Mouse (Mus musculus) c-Kit-negative CD71-positive TER-119-positive erythroid progenitor cells, embryonic 14.5 days (primary cell): ENCODE results near the gene Krtap17-1.

Source experiments
- DNase-seq: peaks from one replicate; pipeline ENCODE4 v3.0.0-alpha.2; 2013; ENCODE audit warnings: low read depth, low spot score

Krtap17-1 gene

DNA sequence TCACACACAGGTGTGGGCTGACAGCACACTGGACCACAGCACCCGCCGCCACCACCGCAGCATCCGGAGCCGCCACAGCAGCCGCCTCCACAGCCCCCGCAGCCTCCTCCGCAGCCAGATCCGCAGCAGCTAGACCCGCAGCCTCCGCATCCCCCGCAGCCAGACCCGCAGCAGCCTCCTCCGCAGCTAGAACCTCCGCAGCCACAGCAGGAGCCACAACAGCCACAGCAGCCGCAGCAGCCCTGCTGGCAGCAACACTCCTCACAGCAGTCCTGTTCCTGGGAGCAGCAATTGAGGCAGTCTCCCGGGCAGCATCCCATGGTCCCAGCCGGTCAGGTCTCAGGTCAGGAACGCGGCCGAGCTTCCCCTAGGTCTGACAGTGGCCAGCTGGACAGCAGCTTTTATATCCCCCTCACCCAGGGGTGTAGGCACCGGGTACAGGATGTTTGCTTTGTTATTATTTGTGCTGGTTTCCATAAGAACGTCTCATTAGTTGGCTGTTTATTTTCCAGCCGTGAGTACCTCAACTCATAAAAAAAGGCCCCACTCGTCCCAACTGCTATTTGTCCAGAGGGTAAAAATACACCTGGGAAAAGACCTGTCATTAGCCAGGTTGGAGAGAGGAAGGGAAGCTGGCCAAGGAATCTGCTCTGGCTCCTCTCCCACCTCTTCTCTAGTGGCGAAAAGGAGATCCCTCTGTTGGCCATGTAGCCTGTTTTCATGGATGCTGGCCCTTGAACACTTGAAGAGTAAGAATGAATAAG is at the start of gene Krtap17-1:
TSS of gene Krtap17-1 (minus strand) at position 375 of the 764 bp plus-strand sequence.
- no peak for DNase-seq

DNA sequence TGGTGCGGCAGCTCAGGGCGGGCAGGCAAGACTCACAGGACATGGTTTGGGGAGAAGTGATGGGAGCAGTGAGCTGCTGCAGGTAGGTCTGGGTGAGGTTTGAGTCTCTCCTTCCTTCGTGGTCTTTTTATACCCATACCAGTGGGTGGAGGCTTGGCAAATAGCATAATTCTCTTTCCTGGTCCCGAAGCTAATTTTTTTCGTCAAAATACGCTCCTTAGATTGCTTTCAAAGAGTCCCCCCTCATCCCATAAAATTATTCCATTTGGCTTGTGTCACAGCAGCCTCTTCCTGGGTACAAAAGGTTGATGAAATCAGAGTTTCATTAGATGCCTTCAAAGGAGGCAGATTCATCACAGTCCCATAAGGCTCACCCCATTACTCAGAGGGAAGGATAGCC is 47.7 kb upstream of the Krtap17-1 start, which contains the start of gene Krt34:
TSS of gene Krt34 (minus strand) at position 101 of the 400 bp plus-strand sequence.
- no peak for DNase-seq

DNA sequence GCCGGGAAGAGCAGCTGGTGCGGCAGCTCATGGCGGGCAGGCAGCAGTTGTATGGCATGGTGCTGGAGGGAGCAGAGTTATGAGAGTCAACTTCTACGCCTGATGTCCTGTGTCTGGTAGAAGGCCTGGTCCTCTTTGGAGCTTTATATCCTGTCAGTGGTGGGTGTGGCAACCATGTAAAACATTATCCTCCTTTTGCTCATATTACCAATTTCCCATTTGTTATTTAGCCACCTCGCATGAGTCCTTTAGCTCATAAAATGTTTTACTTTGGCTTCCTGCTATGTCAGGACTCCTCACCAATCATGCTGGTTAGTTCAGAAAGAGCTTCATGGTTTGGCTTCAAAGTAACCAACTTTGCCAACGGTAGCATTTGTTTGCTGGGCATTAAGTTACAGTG is 36.0 kb upstream of the Krtap17-1 start, which contains the start of gene Krt33b:
TSS of gene Krt33b (minus strand) at position 101 of the 400 bp plus-strand sequence.
- no peak for DNase-seq

DNA sequence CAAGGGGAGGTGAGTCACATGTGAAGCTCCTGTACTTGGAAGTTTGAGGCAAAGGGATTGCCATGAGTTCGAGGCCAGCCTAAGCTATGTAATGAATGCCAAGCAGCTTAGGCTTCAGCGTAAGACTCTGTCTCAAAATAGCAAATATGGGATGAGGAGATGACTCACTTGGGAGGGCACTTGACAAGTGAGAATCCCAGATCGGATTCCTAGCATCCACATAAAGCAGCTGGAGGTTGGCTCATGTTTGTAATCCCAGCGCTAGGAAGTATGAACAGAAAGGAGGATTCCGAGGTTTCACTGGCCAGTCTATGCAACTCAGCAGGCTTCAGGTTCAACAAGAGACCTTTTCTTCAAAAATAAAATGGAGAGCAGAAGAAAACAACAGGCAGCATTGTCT is 27.6 kb upstream of the Krtap17-1 start:
- no peak for DNase-seq

DNA sequence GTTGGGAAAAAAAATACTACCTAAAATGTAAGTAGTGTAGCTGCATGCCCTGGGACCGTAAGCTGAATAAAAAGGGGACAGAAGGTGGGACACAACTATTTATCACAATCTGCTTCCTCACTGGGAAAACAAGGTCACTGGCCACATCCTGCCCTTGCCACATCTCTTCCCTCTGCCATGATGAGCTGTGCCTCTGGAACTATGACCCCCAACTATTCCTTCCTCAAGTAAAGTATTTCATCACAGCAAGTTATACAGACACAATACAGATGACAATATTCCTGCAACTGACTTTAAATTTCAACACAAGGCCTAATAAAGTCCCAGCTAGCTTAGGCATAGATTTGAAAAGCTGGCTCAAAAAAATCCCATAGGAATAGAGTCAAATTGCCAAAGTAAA is 25.7 kb upstream of the Krtap17-1 start:
- no peak for DNase-seq

DNA sequence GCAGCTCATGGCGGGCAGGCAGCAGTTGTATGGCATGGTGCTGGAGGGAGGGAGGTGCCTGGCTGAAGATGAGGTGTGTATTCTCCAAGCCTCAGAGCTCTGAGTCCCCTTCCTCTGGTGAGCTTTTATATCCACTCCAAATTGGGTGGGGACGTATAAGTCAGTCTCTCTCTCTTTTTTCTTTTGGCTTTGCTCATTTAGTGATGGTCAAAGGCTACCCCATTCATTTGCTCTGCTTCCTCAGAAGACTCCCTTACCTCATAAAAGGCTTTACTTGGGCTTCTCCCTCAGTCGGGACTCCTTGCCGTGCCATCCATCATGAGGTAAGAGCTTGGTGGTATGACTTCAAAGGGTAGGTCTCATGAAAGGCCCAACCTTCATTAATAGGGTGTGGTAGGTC is 22.3 kb upstream of the Krtap17-1 start, which contains the start of gene Krt33a:
TSS of gene Krt33a (minus strand) at position 101 of the 400 bp plus-strand sequence.
- no peak for DNase-seq

DNA sequence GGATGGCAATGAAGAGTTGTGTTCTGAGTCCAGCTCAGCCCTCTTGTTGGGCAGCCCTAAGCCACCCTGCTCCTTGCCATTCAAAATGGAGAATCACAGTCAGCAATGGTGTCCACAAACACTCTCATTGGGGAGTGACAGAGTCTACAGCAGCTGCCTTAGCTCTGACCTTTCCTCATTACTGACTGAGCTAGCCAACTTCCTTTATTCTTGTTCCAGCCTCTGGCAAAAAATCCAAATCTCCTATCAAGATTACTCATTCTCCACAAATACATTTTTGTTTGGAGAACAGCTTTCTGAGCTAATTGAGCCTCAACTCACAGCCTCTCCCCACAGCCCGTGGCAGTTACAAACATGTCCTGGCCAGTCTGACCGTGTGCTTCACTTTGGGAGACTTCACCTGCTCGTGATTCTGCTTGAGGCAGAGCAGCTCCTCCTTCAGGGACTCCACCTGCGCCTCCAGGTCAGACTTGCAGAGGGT is 19.9 kb upstream of the Krtap17-1 start:
- DNase-seq, result no peak

DNA sequence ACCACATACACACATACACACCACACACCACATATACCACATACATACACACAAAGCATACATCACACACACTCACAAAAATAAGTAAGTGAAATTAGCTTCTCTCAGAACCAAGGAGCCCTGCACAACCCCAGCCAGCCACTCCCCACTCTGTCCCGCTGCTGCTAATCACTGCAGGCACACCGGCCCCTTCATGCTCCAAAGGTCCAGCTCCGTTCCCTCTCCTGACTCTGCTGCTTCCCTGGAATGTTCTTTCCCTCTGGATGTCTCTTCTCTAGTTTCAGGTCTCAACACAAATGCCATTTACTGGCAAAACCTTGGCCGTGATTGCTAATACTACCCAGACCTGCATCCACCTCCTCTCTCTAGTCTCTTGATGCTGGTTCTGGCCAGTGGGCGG is 16.9 kb upstream of the Krtap17-1 start:
- DNase-seq, result no peak

DNA sequence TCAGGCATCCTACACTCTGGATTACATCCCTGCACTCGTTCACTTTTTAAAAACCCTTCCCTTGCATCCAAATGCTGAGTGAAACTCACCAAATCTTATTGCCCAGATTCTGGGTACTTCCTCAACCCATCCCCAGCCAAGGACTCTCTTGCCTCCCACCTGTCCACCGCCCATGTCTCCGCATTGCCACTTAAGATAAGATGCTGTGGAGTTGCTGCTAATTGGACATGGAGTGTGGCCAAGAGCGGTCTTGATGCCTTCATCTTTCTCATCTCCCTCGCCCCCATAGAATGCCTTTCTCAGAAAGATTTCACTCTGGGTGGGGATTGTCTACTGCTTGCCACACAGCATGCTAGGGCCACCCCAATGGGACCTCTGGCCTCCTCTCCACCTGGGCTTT is 14.5 kb upstream of the Krtap17-1 start:
- DNase-seq, result no peak

DNA sequence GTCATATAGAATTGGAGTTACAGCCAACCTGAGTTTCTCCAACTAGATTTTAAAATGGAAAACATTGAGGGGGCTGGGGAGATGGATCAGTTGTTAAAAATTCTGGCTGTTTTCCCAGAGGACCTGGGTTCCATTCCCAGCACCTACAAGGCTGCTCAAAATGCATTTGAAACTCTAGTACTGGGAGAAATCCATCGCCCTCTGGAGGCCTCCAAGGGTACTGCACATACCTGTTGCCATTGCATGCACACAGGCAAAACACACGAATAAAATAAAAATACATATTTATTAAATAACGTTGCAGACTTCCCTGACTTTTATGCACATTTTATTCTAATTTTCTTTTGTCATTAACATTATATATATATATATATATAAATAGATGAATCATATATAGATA is 12.8 kb upstream of the Krtap17-1 start:
- DNase-seq, result peak; percentile 3

DNA sequence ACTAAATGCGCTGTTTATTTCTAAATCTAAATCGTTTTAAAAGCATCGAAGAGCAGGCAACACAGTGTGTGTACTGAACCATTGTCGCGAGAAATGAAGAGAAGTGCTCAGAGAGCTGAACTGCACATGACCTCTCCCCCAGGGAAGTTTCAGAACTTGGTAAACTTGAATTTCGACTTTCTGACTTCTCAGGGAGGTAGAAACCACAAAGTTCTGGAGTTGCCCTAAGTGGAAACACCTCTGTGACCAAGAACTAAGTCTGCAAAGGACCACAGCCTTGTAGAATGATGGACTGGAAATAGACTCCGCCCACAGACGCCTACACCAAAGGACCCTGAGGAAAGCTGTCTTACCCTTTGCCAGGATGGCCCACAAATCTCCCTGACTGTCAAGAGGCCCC is 12.1 kb upstream of the Krtap17-1 start:
- no peak for DNase-seq

DNA sequence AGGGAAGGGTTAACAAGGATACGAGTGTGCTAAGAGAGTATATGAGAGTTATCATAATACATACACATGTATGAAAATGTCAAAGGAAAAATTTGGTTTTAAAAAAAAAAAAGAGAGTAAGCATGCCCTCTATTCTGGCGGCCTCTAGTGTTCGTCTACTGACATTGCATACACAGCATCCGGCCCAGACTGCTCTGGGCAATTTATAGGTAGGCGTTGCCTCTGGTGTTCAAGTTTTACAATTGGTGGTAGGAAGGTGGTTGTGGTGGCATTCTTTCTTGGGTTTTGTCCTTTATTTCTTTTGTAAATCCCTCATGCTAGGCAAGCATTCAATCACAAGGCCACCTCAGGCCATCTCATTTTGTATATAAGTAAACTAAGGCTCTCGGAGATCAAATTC is 11.1 kb upstream of the Krtap17-1 start:
- DNase-seq, result no peak

DNA sequence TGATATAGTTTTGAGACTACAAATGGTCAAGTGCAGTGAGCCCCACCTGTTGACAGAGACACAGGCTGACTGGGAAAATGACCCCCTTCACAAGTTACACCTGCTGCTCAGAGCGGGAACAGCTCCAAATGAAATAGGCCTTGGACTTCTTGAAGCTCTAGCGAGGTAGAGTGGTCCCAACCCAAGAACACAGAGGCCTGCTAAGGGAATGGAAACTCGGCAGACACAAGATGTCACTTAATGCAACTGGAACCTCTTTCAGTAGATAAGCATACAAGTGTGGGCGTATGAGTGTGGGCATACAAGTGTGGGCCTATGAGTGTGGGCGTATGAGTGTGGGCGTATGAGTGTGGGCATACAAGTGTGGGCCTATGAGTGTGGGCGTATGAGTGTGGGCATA is 5.3 kb upstream of the Krtap17-1 start:
- DNase-seq, result no peak

DNA sequence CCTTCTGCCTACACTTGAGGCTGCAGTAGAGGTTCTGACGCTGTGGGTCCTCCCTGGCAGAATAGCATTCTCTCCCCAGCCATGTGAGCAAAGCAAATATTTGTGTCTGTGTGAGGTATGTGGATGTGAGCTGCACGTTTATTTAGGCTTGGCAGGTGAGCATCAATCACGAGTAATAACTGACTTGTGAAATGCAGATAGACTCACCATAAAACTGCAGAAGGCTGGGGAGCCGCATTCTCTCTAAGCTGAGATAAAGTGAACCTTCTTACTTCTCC is 529 bp upstream of the Krtap17-1 start:
- DNase-seq, result no peak

DNA sequence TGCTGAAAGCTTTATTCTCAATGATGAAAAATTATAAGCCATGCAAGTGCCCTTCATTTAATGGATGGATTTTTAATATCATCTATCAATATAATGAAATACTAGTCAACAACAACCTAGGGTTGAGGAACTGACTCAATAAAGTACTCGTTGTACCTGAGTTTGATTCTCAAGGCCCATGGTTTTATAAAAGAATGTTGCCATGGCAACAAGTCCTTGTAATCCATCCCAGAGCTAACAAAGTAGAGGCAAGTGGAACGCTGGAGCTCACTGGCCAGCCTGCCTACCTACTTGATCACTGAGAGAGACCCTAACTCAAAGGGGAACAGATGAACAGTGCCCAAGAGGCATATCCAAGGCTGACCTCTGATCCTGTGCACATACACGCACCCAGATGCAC is 3.2 kb downstream of the Krtap17-1 start:
- DNase-seq, result no peak

DNA sequence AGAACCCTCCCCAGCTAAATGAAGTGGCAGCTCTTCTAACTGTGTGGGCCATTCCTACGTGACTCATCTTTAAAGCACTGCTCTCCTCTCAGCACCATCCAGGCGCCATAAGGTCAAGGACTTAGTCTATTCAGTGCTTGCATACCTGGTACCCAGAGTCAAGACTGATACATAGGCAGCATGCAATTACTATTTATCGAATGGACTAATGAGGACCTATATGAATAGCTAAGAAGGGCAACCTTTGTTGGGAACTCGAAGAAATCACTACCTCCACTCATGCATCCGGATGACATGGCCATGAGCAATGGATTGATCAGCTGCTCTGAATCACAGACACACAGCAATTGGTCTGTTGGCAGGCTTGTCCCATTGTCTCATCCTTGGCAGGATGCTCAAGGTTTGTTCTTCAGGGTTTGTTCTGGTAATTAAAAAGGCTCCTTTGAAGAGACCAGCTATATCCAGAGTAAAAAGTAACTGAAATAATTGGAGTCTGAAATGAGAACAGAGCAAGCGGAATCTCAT is 3.9 kb downstream of the Krtap17-1 start:
- no peak for DNase-seq

DNA sequence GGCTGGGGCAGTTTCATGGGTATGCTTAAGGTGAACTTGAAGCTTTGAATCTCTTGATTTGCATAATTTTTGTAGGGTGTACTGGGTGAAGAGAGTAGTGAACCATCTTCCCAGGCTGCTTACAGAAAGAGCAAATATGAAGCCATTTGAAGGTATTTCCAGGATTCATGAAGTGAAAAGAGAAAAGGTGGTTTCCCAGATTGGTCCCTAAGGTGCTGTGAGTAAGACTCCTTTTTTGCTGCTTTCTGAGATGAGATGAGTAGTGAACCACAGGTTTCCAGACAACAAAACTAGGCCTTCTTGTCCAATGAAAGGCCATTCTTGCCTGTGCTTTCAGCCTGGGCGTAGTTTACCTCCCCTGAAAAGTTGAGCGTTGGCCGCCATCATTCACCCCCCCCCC is 5.3 kb downstream of the Krtap17-1 start:
- DNase-seq, result no peak

DNA sequence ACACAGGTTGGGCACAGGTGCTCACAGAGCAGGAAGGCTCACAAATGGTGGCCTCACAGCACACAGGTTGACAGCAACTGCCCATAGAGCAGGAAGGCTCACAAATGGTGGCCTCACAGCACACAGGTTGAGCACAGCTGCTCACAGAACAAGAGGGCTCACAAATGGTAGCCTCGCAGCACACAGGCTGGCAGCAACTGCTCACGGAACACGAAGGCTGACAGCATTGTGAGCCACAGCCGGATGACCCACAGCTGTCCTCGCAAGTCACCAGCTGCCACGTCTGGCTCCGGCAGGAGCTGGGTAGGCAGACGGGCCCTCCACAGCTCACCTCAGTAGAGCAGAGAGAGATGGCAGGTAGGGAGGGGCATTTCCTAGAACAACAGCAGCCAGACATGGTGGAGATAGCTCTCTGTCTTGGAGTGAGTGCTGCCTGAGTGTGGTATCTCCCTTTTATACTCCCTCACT is 7.6 kb downstream of the Krtap17-1 start, which contains the start of gene Krtap16-1:
TSS of gene Krtap16-1 (minus strand) at position 418 of the 468 bp plus-strand sequence.
- DNase-seq, result no peak

DNA sequence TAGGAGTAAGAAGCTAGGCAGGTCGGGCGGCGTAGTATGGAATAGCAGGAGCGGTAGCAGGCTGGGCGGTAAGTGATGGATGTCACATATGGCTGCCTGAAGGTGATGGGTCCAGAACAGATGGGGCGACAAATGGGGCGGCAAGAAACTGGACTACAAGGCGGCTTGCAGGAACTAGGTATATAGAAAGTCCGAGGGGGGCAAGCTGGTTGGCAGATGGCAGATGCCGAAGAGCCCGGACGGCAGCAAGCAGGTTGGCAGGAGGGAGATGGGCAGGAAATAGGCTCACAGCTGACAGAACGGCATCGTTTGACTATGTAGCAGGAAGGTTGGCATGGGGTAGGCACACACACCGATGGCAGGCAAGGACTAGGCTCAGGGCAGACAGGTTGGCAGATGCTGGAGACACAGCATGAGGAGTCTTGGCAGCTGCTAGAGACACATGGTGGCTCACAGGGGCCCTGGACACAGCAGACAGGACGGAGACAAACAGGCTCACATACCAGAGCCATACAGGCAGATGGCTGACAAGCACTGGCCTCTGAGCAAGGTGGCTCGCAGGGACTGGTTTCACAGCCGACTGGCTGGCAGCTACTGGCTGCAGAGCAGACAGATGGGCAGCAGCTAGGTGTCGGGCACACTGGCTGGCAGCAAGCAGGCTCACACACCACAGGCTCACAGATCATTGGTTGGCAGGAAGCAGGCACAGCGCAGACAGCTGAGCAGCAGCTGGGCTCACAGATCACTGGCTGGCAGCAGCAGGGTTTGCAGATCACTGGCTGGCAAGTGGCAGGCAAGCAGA is 8.3 kb downstream of the Krtap17-1 start:
- DNase-seq, result no peak

DNA sequence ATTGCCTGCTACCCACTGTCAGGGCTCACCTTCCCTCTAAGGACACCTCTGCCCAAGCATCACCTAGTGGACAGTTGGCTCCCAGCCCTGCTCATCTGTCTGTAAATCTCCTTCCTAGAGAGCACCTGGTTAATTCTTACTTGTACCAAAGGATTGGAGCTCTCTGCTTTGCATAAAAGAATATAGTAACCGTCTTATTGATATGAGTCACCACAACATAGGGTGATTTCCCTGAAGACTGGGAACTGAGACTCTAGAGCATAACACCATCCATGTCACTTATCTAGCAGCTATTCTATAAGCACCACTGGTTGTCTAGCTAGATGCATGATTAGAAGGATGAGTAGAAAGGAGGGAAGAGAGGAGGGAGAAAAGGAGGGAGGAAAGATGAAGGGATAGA is 10.4 kb downstream of the Krtap17-1 start:
- no peak for DNase-seq

DNA sequence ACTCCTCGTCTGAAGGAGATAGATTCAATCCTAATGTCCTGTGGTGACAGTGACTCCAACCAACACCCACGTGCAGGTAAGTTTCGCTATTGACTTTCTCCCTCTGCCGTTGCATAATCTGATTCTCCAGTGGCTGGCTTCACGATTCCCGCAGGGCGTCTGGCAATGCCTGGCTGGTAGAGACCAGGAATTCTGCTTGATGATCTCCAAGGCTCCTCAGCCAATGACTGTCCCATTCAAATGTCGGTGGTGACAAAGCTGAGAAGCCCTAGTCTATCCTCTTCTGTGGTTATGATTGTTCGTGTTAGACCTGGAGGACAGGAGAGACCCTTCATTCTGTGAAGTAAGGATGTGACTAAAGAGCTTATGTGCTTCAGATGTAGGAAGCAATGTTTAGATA is 11.1 kb downstream of the Krtap17-1 start:
- no peak for DNase-seq

DNA sequence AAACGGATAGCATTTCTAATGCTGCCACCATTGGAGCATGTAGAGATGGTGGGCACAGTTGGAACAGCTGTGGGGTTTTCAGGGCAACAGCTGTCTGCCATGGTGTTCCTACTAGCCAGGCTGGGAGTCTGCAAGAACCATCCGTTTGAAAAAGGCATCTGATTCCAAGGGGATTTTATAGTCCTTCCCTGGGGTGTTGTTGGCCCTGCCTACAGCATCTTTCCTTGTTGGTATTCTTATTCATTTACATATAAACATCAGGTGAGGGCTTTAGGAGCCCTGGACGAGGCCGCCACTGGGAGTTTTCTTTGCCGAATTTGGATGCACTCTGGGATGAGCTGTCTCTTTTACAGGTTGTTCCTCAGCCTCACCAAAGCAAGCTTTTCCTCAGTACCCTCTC is 14.8 kb downstream of the Krtap17-1 start, which contains the start of gene Krtap29-1:
TSS of gene Krtap29-1 (minus strand) at position 101 of the 400 bp plus-strand sequence.
- no peak for DNase-seq
